Mouse (Mus musculus): ENCODE results near the gene Gabrg3.
A peak's percentile ranks its signal among the peaks of the same experiment; 100 is the strongest.

Gabrg3 gene

DNA sequence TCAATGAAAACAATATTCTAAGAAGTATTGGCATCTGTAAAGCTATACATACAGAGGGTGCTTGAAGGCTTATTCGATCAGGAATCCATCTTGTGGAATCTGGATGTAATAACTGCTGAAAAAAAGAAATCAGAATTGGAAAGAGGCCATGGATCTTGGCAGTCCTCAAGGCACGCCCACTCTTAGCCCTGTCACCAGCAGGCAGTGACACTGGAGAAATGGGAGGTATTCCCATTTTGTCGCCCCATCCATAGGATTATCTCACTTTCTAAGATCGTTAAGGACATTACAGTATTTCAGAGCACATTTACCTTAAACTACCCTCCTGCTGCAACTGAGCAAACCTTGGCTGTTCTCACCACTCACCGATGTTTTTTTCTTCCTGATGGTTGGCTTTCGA lies 657.8 kb downstream of the Gabrg3 start:
- peak in 1 of 2 experiments; percentile 6 for DNase-seq (ENCODE audit: low spot score in 2 of 2)

Data from frontal cortex, postnatal 10 days (tissue).